Mouse (Mus musculus) small intestine, adult 2 months (tissue): Measurements from ENCODE around the gene Gm17087.

Experiments
- CTCF ChIP-seq: fragments of 200-500 bp; IDR thresholded peaks from 2 replicates; pipeline ENCODE4 v1.5.1; 2012; ENCODE audit warnings: low read depth, mild to moderate bottlenecking, control low read depth, inconsistent platforms, low read length, moderate library complexity, mixed read lengths; ENCODE audit not compliant: insufficient replicate concordance, insufficient read length; ENCODE audit errors: extremely low read depth
- POLR2A ChIP-seq: fragments of 200-500 bp; IDR thresholded peaks from 2 replicates; pipeline ENCODE4 v1.6.1; 2012; ENCODE audit warnings: low read depth, mild to moderate bottlenecking, control low read depth, inconsistent platforms, low read length, moderate library complexity

GRCm38 (mm10) chr17:8525225-8525721 lies 41.5 kb downstream of the Gm17087 start, which contains the start of gene Pde10a:
- TF ChIP-seq CTCF (no peak), POLR2A (no peak)
